Mouse (Mus musculus) liver, embryonic 12.5 days (tissue): Measurements from ENCODE around the gene Rnf126. TPM values are rescaled to one million over a fixed set of nuclear protein-coding genes. Genes with fewer than 3 reads are reported as not detected.

Experiments
- ATAC-seq: fragments of 200-750 bp; cut with Nextera tagmentation; 2 replicates; pipeline ENCODE4 v1.8.0; 2017; ENCODE audit warnings: moderate number of reproducible peaks, mild to moderate bottlenecking, moderate library complexity
- H3K27ac ChIP-seq: fragments of 300-500 bp; sonication (generic); 2 replicates; pipeline ENCODE4 v1.5.1; 2016; ENCODE audit warnings: mild to moderate bottlenecking
- H3K27me3 ChIP-seq: fragments of 300-500 bp; sonication (generic); replicated peaks from 2 replicates; pipeline ENCODE4 v1.6.1; 2016; ENCODE audit warnings: mild to moderate bottlenecking, moderate library complexity
- H3K36me3 ChIP-seq: fragments of 300-500 bp; sonication (generic); 2 replicates; pipeline ENCODE4 v1.6.1; 2016; ENCODE audit warnings: mild to moderate bottlenecking, moderate library complexity
- H3K4me1 ChIP-seq: fragments of 300-500 bp; sonication (generic); 2 replicates; pipeline ENCODE4 v1.6.1; 2016
- H3K4me2 ChIP-seq: fragments of 300-500 bp; sonication (generic); 2 replicates; pipeline ENCODE4 v1.6.1; 2016; ENCODE audit warnings: mild to moderate bottlenecking, moderate library complexity
- H3K4me3 ChIP-seq: fragments of 300-500 bp; sonication (generic); 2 replicates; pipeline ENCODE4 v1.5.1; 2016; ENCODE audit warnings: mild to moderate bottlenecking, moderate library complexity
- H3K9ac ChIP-seq: fragments of 300-500 bp; sonication (generic); 2 replicates; pipeline ENCODE4 v1.6.1; 2016; ENCODE audit warnings: mild to moderate bottlenecking, moderate library complexity
- H3K9me3 ChIP-seq: fragments of 300-500 bp; sonication (generic); replicated peaks from 2 replicates; pipeline ENCODE4 v1.6.1; 2016; ENCODE audit warnings: mild to moderate bottlenecking, moderate library complexity
- WGBS: fragments of 180-500 bp; shearing (Covaris S2); methylation state at CpG from one replicate; pipeline ENCODE4 v1.1.7; 2016; ENCODE audit not compliant: insufficient replicate concordance; 5-methylcytosine and 5-hydroxymethylcytosine counted together
- polyA plus RNA-seq: library from polyadenylated mRNA; unstranded; fragments of >200 nt; fragmentation: Nextera tagmentation; extraction: Ambion mirVana; gene quantifications from 2 replicates; pipeline ENCODE4 v1.2.1, GENCODE M21; 2016

Gene Rnf126
- polyA plus RNA-seq, 1 experiment from 2014 or later = 80.4 TPM

- Histone ChIP-seq H3K9ac (no peak overlapping the region), H3K4me1 (peaks cover 25% of the 10 kb centered on the region), H3K4me3 (no peak overlapping the region), H3K27ac (no peak overlapping the region), H3K36me3 (no peaks in the 10 kb centered on the region), H3K9me3 (no peaks in the 10 kb centered on the region), H3K27me3 (peaks cover 35% of the 10 kb centered on the region), H3K4me2 (no peak overlapping the region)
- 43% methylated on average over 2 of the region's 2 CpGs for WGBS
- no peak for ATAC-seq
Measured at GRCm38 (mm10) chr10:79789581-79789980, 22.8 kb upstream of the Rnf126 start.

- peaks cover 15% of the 10 kb centered on the region for H3K4me1 ChIP-seq
- H3K9me3 ChIP-seq = no peaks in the 10 kb centered on the region
- H3K9ac ChIP-seq = no peak overlapping the region
- no peak for ATAC-seq
- H3K27me3 ChIP-seq = peaks cover 32% of the 10 kb centered on the region
- no peaks in the 10 kb centered on the region for H3K36me3 ChIP-seq
- WGBS = 16% methylated on average over 7 of the region's 7 CpGs
- H3K27ac ChIP-seq = no peak overlapping the region
- no peak overlapping the region for H3K4me2 ChIP-seq
- H3K4me3 ChIP-seq = no peak overlapping the region
Measured at GRCm38 (mm10) chr10:79788386-79789158, 21.8 kb upstream of the Rnf126 start.

- no peak for ATAC-seq
- Histone ChIP-seq H3K9me3 (no peaks in the 10 kb centered on the region), H3K27ac (no peak overlapping the region), H3K4me1 (peaks cover 33% of the 10 kb centered on the region), H3K27me3 (peaks cover 61% of the 10 kb centered on the region), H3K4me2 (no peak overlapping the region), H3K36me3 (no peaks in the 10 kb centered on the region), H3K4me3 (no peak overlapping the region), H3K9ac (no peak overlapping the region)
- WGBS = 39% methylated on average over 27 of the region's 27 CpGs
Measured at GRCm38 (mm10) chr10:79783920-79784800, 17.4 kb upstream of the Rnf126 start.

GRCm38 (mm10) chr10:79783050-79783449 is 16.3 kb upstream of the Rnf126 start:
- Histone ChIP-seq H3K4me3 (no peak overlapping the region), H3K36me3 (no peaks in the 10 kb centered on the region), H3K4me2 (no peak overlapping the region), H3K4me1 (peaks cover 26% of the 10 kb centered on the region), H3K9me3 (no peaks in the 10 kb centered on the region), H3K27me3 (peaks cover 66% of the 10 kb centered on the region), H3K9ac (no peak overlapping the region), H3K27ac (no peak overlapping the region)
- 49% methylated on average over 7 of the region's 7 CpGs for WGBS
- no peak for ATAC-seq

- no peak for ATAC-seq
- Histone ChIP-seq H3K27me3 (peaks cover 71% of the 10 kb centered on the region), H3K36me3 (no peaks in the 10 kb centered on the region), H3K4me2 (no peak overlapping the region), H3K4me1 (peaks cover 33% of the 10 kb centered on the region), H3K27ac (no peak overlapping the region), H3K9me3 (no peaks in the 10 kb centered on the region), H3K9ac (no peak overlapping the region), H3K4me3 (no peak overlapping the region)
- WGBS = 65% methylated on average over 5 of the region's 5 CpGs
Measured at GRCm38 (mm10) chr10:79781956-79782355, 15.2 kb upstream of the Rnf126 start.

- Histone ChIP-seq H3K27ac (peak overlapping the region; percentile 16; the same call in 1 of the 2 replicates), H3K9ac (no peak overlapping the region), H3K9me3 (no peaks in the 10 kb centered on the region), H3K4me2 (peak overlapping the region; percentile 71), H3K4me1 (peaks cover 34% of the 10 kb centered on the region), H3K27me3 (peaks cover 80% of the 10 kb centered on the region), H3K4me3 (peak overlapping the region; percentile 48), H3K36me3 (no peaks in the 10 kb centered on the region)
- no peak for ATAC-seq
- 27% methylated on average over 21 of the region's 21 CpGs for WGBS
Measured at GRCm38 (mm10) chr10:79781139-79781538, 14.4 kb upstream of the Rnf126 start.

- Histone ChIP-seq H3K4me1 (peaks cover 34% of the 10 kb centered on the region), H3K36me3 (no peaks in the 10 kb centered on the region), H3K4me3 (peak overlapping the region; percentile 48), H3K9me3 (no peaks in the 10 kb centered on the region), H3K27me3 (peaks cover 83% of the 10 kb centered on the region), H3K27ac (peak overlapping the region; percentile 16), H3K4me2 (peak overlapping the region; percentile 71), H3K9ac (no peak overlapping the region)
- ATAC-seq = no peak; the same call in 1 of the 2 replicates
- WGBS = under 1% methylated on average over 13 of the region's 13 CpGs
Measured at GRCm38 (mm10) chr10:79780664-79781015, 13.9 kb upstream of the Rnf126 start.

- H3K9me3 ChIP-seq = peaks cover 4% of the 10 kb centered on the region
- no peaks in the 10 kb centered on the region for H3K36me3 ChIP-seq
- ATAC-seq = peak; percentile 84
- peak overlapping the region; percentile 16 for H3K27ac ChIP-seq
- H3K4me3 ChIP-seq = peak overlapping the region; percentile 48
- H3K4me2 ChIP-seq = peak overlapping the region; percentile 71
- peaks cover 34% of the 10 kb centered on the region for H3K4me1 ChIP-seq
- H3K27me3 ChIP-seq = peaks cover 80% of the 10 kb centered on the region
- peak overlapping the region; percentile 43; the same call in 1 of the 2 replicates for H3K9ac ChIP-seq
- WGBS = 2% methylated on average over 55 of the region's 55 CpGs
Measured at GRCm38 (mm10) chr10:79779784-79780663, 13.3 kb upstream of the Rnf126 start.

GRCm38 (mm10) chr10:79779193-79779592 is 12.4 kb upstream of the Rnf126 start:
- Histone ChIP-seq H3K27me3 (peaks cover 72% of the 10 kb centered on the region), H3K9me3 (peaks cover 5% of the 10 kb centered on the region), H3K4me1 (peaks cover 34% of the 10 kb centered on the region), H3K4me2 (peak overlapping the region; percentile 71), H3K27ac (no peak overlapping the region), H3K4me3 (no peak overlapping the region), H3K36me3 (no peaks in the 10 kb centered on the region), H3K9ac (no peak overlapping the region)
- no peak for ATAC-seq
- WGBS = 31% methylated on average over 2 of the region's 2 CpGs

- H3K9me3 ChIP-seq = peaks cover 5% of the 10 kb centered on the region
- H3K4me2 ChIP-seq = no peak overlapping the region; the same call in 1 of the 2 replicates
- H3K9ac ChIP-seq = no peak overlapping the region
- ATAC-seq = no peak
- no peak overlapping the region for H3K4me3 ChIP-seq
- H3K4me1 ChIP-seq = peaks cover 34% of the 10 kb centered on the region
- 32% methylated on average over 15 of the region's 15 CpGs for WGBS
- peaks cover 66% of the 10 kb centered on the region for H3K27me3 ChIP-seq
- H3K27ac ChIP-seq = no peak overlapping the region
- H3K36me3 ChIP-seq = no peaks in the 10 kb centered on the region
Measured at GRCm38 (mm10) chr10:79778006-79778405, 11.3 kb upstream of the Rnf126 start.

- Histone ChIP-seq H3K4me1 (peaks cover 34% of the 10 kb centered on the region), H3K9me3 (peaks cover 10% of the 10 kb centered on the region), H3K4me2 (peak within 1 kb of the TSS; percentile 67), H3K36me3 (no peaks in the 10 kb centered on the region), H3K27ac (no peak within 1 kb of the TSS), H3K4me3 (peak within 1 kb of the TSS; percentile 48), H3K27me3 (peaks cover 60% of the 10 kb centered on the region), H3K9ac (peak within 1 kb of the TSS; percentile 32; the same call in 1 of the 2 replicates)
- 4% methylated on average over 39 of the region's 39 CpGs for WGBS
- ATAC-seq = no peak
Measured at GRCm38 (mm10) chr10:79777103-79777531, 10.4 kb upstream of the Rnf126 start, which contains the start of gene Fstl3. Gene Fstl3, plus strand, starts transcription at chr10:79777272.
